Mouse (Mus musculus): Measurements from ENCODE around the gene Myo1d. TPM values are rescaled to one million over a fixed set of nuclear protein-coding genes. Genes with fewer than 3 reads are reported as not detected.

Gene Myo1d
- polyA plus RNA-seq, 1 experiment from 2014 or later, result 2.7 TPM

DNA sequence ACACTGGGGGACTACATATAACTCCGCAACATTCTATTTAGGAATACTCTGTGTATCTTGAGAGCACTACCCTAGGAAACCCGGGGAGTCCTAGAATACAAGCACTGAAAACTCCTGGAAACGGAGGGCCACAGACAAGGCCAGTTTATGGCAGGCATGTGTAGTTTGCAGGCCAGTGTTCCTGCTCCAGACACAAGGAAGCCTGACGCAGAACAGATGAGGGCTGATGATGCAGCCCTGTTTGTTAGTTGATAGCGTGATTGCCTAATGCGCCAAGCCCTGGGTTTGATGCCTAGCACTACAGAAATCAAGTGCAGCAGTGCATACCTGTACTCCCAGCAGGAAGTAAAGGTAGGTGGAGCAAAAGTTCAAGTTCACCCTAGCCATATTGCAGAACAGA, 1.7 kb downstream of the Myo1d start:
- Histone ChIP-seq H3K4me1 (peaks cover 4% of the 10 kb centered on the region; the same call in 1 of the 2 replicates), H3K27me3 (peaks cover 23% of the 10 kb centered on the region), H3K9ac (replicated peaks) (no peak overlapping the region), H3K4me2 (replicated peaks) (no peak overlapping the region), H3K27ac (replicated peaks) (no peak overlapping the region), H3K4me3 (no peak overlapping the region), H3K36me3 (no peaks in the 10 kb centered on the region), H3K9me3 (no peaks in the 10 kb centered on the region)
- WGBS, result 84% methylated on average over 6 of the region's 6 CpGs
- no peak for ATAC-seq (ENCODE audit: low FRiP score, low read depth)

DNA sequence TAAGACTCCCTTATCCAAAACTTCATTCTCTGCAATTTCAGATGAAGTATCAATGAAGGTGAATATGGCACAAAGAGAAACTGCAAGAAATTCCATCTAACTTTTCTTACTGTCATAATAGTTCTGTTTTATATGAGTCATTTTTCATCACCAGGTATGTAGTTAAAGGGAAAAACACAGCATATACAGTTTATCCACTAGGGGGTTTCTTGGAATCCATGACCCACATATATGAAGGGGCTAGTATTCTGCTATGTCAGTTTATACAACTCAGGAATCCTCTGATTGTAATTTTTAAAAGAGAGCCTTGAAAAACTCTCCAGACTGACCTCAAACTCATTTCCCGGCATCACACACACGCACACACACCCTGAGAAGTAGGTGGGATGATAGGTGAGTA, 2.1 kb downstream of the Myo1d start:
- H3K4me3 ChIP-seq, result no peak overlapping the region
- no peak overlapping the region for H3K4me2 ChIP-seq (replicated peaks)
- no peak overlapping the region for H3K27ac ChIP-seq (replicated peaks)
- 91% methylated on average over 2 of the region's 2 CpGs for WGBS
- H3K4me1 ChIP-seq, result peaks cover 4% of the 10 kb centered on the region; the same call in 1 of the 2 replicates
- H3K9ac ChIP-seq (replicated peaks), result no peak overlapping the region
- peaks cover 23% of the 10 kb centered on the region for H3K27me3 ChIP-seq
- ATAC-seq (ENCODE audit: low FRiP score, low read depth), result no peak
- H3K9me3 ChIP-seq, result no peaks in the 10 kb centered on the region
- H3K36me3 ChIP-seq, result no peaks in the 10 kb centered on the region

DNA sequence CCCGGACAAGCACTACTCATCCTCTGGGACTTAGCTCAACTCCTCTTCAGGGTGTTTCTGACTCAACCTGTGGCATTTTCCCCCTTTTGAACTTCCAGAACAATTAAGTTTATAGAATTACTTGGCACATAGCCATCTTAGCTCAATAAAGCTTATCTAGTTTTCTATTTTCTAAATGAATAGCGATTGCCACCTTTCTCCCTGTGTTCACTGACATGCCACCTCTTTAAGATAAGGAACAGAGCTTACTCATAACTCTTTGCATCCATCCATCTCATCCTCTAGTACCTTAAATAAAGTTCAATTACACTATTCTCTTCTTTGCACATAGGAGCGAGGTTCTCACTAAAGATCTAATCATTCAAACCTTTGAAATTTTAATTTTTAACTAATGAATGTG, 4.3 kb downstream of the Myo1d start:
- Histone ChIP-seq H3K27me3 (peaks cover 23% of the 10 kb centered on the region), H3K36me3 (no peaks in the 10 kb centered on the region), H3K4me1 (peaks cover 4% of the 10 kb centered on the region; the same call in 1 of the 2 replicates), H3K9me3 (no peaks in the 10 kb centered on the region), H3K4me3 (no peak overlapping the region), H3K4me2 (replicated peaks) (no peak overlapping the region), H3K9ac (replicated peaks) (no peak overlapping the region), H3K27ac (replicated peaks) (no peak overlapping the region)
- WGBS, result 86% methylated on average over 3 of the region's 3 CpGs
- no peak for ATAC-seq (ENCODE audit: low FRiP score, low read depth)

DNA sequence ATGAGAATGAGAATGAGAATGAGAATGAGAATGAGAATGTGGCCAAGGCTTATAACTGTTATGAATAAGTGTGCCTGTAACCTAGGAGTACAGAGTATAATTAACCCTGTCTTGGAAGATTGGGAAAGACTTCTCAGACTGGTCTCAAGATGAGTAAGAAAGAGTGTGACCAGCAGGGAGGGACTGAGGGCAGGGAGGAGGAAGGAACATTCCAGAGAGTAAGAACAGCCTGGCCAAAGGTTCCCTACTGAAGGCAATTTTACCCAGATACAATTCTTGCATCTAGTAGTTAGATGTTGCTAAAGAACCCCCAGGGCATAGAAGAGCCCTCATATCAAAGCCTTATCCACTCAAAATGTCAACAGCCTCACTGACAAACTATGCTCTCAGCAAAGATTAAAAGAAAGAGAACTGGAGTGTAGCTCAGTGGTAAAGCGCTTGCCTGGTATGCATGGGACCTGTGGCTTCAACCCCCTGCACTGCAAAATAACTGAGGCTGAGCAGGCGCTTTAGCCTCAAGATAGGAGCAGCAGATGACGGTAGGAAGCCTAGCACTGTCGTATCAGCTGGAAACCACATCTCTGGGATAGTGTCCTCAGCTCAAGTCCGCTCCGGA, 7.1 kb downstream of the Myo1d start:
- Histone ChIP-seq H3K27me3 (0 out of 2 replicates have a peak, but pooled peaks cover 8% of the 10 kb centered on the region), H3K4me1 (no peaks in the 10 kb centered on the region), H3K36me3 (no peaks in the 10 kb centered on the region), H3K27ac (replicated peaks) (no peak overlapping the region), H3K4me2 (replicated peaks) (no peak overlapping the region), H3K4me3 (no peak overlapping the region), H3K9ac (replicated peaks) (no peak overlapping the region), H3K9me3 (no peaks in the 10 kb centered on the region)
- 80% methylated on average over 6 of the region's 6 CpGs for WGBS
- no peak for ATAC-seq (ENCODE audit: low FRiP score, low read depth)

DNA sequence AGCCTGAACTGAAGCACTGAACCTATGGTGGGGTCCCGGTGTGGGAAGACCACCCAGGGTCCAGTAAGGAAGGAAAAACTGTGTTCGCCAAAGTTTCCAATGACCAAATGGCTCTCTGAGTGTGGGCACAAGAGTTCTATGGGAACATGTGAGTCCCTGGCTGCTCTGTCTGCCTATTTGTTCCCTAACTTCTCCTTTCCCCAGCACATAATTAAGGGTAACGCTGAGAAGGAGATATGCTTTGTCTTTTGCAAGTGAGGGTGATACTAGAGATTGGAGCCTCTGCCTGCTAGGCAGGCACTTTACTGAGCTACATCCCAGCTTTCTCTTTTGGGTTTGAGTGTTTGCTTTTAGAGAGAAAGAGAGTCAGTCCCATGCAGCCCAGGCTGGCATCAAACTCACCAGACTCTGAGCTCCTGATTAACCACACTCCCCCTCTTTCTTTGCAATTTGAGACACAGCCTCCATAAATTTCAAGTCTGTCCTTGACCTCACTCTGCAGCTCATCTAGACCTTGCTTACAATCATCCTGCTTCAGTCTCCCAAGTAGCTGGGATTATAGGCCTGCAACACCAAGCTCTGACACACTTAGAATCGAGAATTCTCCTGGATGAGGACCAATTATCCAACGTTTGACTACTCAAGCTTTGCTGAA, 8.1 kb downstream of the Myo1d start:
- H3K4me1 ChIP-seq, result no peaks in the 10 kb centered on the region
- H3K9me3 ChIP-seq, result no peaks in the 10 kb centered on the region
- no peak overlapping the region for H3K4me3 ChIP-seq
- no peak overlapping the region for H3K4me2 ChIP-seq (replicated peaks)
- H3K27ac ChIP-seq (replicated peaks), result no peak overlapping the region
- ATAC-seq (ENCODE audit: low FRiP score, low read depth), result no peak
- H3K36me3 ChIP-seq, result no peaks in the 10 kb centered on the region
- WGBS, result 80% methylated on average over 5 of the region's 5 CpGs
- H3K27me3 ChIP-seq, result 0 out of 2 replicates have a peak, but pooled peaks cover 8% of the 10 kb centered on the region
- H3K9ac ChIP-seq (replicated peaks), result no peak overlapping the region

DNA sequence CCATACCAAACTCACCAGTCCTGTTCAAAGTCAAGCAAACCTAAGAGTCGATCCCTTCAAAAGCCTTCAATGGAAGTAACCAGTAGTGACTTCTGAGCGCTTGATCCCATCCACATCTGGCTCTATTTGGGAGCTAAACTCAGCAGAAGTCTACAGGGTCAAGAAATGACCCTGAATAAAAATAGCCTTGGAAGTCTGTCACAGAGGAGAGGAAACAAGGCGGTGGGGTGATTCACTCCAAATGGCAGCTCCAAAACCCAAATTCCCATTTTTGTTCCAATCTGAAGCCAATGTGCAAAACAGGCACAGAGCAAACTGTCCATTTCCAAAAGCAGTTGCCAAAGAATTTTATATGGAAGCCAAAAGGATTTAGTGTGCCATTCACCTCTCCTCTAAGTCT, 8.6 kb downstream of the Myo1d start:
- no peaks in the 10 kb centered on the region for H3K4me1 ChIP-seq
- H3K27me3 ChIP-seq, result 0 out of 2 replicates have a peak, but pooled peaks cover 8% of the 10 kb centered on the region
- no peak overlapping the region for H3K4me2 ChIP-seq (replicated peaks)
- no peak overlapping the region for H3K4me3 ChIP-seq
- no peak overlapping the region for H3K27ac ChIP-seq (replicated peaks)
- no peak overlapping the region for H3K9ac ChIP-seq (replicated peaks)
- no peak for ATAC-seq (ENCODE audit: low FRiP score, low read depth)
- H3K36me3 ChIP-seq, result no peaks in the 10 kb centered on the region
- no peaks in the 10 kb centered on the region for H3K9me3 ChIP-seq
- WGBS, result 75% methylated on average over 3 of the region's 3 CpGs

DNA sequence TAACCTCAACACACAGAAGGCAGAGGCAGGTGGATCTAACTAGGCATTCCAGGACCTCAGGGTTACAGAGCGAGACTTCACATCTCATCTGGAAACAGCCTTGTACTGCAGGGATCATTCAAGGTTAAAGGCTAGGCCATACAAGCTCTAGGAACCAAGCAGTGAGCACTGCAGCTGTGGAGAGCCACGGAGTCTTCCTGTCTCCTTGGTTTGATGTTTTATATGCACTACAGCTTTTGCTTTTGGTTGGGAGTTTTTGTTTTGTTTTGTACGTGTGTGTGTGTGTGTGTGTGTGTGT, 12.6 kb downstream of the Myo1d start:
- H3K36me3 ChIP-seq, result no peaks in the 10 kb centered on the region
- H3K9me3 ChIP-seq, result no peaks in the 10 kb centered on the region
- H3K9ac ChIP-seq (replicated peaks), result no peak overlapping the region
- WGBS, result 69% methylated on average over 3 of the region's 3 CpGs
- H3K27me3 ChIP-seq, result 0 out of 2 replicates have a peak, but pooled peaks cover 3% of the 10 kb centered on the region
- no peak for ATAC-seq (ENCODE audit: low FRiP score, low read depth)
- H3K4me2 ChIP-seq (replicated peaks), result no peak overlapping the region
- no peak overlapping the region for H3K4me3 ChIP-seq
- no peaks in the 10 kb centered on the region for H3K4me1 ChIP-seq
- no peak overlapping the region for H3K27ac ChIP-seq (replicated peaks)

DNA sequence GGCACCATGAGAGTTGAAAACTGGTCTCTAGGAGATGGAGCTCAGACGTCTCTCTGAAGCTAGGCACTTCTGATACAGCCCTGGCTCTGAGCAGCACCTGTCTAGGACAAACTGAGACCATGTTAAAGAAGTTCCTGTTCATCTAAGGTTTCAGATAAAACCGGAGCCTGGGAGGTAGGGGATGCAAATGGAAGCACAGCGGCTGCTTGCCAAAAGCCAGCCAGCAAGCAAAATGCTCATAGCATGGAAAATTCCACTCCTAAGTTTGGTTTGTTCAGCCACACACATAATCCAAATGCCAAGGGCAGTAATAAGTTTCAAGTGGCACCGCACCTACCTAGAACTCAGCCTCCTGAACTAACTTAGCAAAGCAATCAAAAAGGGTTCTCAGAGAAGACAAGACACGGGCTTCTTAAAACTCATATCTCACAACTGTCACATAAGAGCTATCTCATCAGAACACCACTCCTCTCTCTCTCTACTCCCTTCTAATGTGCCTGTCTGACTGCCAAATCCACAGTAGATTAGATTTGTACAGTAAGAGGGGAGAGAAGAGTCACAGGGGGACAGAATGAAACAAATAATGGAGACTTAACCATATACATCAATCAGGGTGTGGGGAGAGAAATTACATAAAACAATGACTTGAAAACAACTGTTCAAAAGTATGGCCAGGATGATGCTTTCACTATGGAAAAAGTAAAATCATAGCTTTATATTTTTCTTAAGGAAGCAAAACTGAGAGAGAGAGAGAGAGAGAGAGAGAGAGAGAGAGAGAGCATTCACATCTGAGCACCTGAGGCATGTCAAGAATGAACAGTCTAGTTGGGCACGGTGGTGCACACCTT, 13.1 kb downstream of the Myo1d start:
- WGBS, result 85% methylated on average over 6 of the region's 6 CpGs

DNA sequence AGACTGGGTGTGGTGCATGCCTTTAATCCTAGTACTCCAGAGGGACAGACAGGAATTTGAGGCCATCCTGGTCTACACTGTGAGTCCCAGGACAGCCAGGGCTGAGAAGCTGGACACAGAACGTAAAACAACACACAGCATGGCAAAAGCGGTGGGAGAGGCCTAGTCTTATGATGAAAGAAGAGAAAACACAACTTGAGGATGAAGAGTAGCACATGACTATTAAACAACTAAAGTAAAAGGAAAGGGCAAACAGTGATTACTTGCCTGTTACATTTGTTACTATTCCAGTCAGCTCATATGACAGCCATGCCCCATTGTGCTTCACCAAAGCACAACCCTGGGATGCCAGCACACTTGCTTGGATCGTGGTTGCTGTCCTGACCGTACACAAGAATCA, 13.8 kb downstream of the Myo1d start:
- Histone ChIP-seq H3K9me3 (no peaks in the 10 kb centered on the region), H3K36me3 (no peaks in the 10 kb centered on the region), H3K9ac (replicated peaks) (no peak overlapping the region), H3K27ac (replicated peaks) (no peak overlapping the region), H3K4me3 (no peak overlapping the region), H3K27me3 (0 out of 2 replicates have a peak, but pooled peaks cover 3% of the 10 kb centered on the region), H3K4me1 (no peaks in the 10 kb centered on the region), H3K4me2 (replicated peaks) (no peak overlapping the region)
- 81% methylated on average over 4 of the region's 4 CpGs for WGBS
- ATAC-seq (ENCODE audit: low FRiP score, low read depth), result no peak

More for the DNA sequence above, 13.1 kb downstream of the Myo1d start:
- ATAC-seq (ENCODE audit: low FRiP score, low read depth), result no peak
- Histone ChIP-seq H3K4me3 (no peak overlapping the region), H3K4me2 (replicated peaks) (no peak overlapping the region), H3K4me1 (no peaks in the 10 kb centered on the region), H3K36me3 (no peaks in the 10 kb centered on the region), H3K9ac (replicated peaks) (no peak overlapping the region), H3K27me3 (0 out of 2 replicates have a peak, but pooled peaks cover 3% of the 10 kb centered on the region), H3K27ac (replicated peaks) (no peak overlapping the region), H3K9me3 (no peaks in the 10 kb centered on the region)

DNA sequence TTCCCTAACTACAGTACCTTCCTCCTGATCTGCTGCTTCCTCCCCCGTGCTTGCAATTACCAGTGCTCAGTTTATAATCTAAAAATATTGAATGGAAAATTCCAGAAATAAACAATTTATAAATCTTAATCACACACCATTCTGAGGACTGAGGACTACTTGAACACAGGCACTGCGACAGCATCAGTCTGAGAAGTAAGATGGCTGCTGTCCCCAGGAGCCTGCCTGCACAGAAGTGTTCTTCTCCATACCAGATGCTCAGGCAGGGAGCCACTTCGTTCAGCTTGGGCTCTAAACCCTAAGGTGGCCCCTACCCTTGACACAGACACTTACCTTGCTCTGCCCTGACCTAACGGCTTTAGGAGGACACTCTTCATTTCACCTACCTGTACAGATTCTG, 17.8 kb downstream of the Myo1d start:
- Histone ChIP-seq H3K9ac (replicated peaks) (no peak overlapping the region), H3K36me3 (no peaks in the 10 kb centered on the region), H3K4me3 (no peak overlapping the region), H3K9me3 (no peaks in the 10 kb centered on the region), H3K4me2 (replicated peaks) (no peak overlapping the region), H3K27me3 (0 out of 2 replicates have a peak, but pooled peaks cover 3% of the 10 kb centered on the region), H3K27ac (replicated peaks) (no peak overlapping the region), H3K4me1 (no peaks in the 10 kb centered on the region)
- no peak for ATAC-seq (ENCODE audit: low FRiP score, low read depth)
- WGBS, result 78% methylated on average over 4 of the region's 4 CpGs

DNA sequence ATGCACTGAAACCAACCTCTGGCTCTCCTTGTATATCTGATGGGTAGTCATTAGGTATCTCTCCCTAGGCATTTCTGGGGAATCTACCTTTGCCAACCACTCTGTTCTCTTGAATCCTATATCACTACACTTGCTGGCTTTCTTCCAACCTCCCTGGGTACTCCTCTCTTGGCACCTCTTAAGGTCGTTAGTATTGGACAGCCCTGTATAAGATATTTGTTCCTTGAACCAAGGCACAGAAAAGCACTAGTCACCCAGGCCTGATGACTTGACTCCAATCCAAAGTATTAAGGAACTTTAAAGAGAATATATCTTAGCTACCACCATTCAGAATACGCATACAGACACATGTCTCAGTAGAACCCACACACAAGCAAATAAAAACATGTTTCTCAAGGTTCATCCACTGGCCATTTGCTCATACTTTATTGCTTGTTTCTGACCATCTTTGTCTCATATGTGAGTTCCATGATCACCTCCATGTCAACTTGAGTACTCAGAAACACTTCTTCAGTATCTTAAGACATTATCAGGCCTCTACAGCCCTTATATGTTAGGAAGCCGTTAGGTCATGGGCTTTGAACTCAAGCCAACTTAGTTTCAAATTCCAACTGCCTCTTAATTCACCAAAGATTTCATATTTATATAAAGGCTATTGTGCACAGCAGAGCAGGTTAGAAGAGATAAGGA, 18.4 kb downstream of the Myo1d start:
- H3K9me3 ChIP-seq, result no peaks in the 10 kb centered on the region
- ATAC-seq (ENCODE audit: low FRiP score, low read depth), result no peak
- no peaks in the 10 kb centered on the region for H3K36me3 ChIP-seq
- no peak overlapping the region for H3K27ac ChIP-seq (replicated peaks)
- no peaks in the 10 kb centered on the region for H3K4me1 ChIP-seq
- H3K9ac ChIP-seq (replicated peaks), result no peak overlapping the region
- no peak overlapping the region for H3K4me3 ChIP-seq
- 90% methylated on average over 3 of the region's 3 CpGs for WGBS
- H3K4me2 ChIP-seq (replicated peaks), result no peak overlapping the region
- H3K27me3 ChIP-seq, result 0 out of 2 replicates have a peak, but pooled peaks cover 3% of the 10 kb centered on the region

DNA sequence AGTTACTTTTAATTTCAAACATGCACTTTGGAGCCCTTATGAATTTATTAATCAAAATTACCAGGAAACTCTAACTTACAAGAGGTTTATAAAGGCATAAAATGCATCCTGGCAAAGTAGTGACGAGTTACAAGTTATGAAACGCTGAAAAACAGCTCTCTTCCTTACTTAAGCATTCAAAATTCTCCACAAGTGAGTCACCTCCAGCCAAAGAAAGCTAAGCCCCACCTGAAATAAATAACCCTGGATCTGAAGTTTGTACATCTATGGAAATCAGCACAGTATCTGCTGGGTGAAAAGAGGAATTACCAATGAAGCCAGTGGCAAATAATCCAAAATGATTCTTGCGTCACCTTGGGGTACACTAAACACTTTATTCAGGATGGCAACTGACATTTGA, 20.8 kb downstream of the Myo1d start:
- Histone ChIP-seq H3K4me1 (no peaks in the 10 kb centered on the region), H3K9ac (replicated peaks) (no peak overlapping the region), H3K36me3 (no peaks in the 10 kb centered on the region), H3K4me3 (no peak overlapping the region), H3K27ac (replicated peaks) (no peak overlapping the region), H3K9me3 (no peaks in the 10 kb centered on the region), H3K27me3 (no peaks in the 10 kb centered on the region), H3K4me2 (replicated peaks) (no peak overlapping the region)
- no peak for ATAC-seq (ENCODE audit: low FRiP score, low read depth)
- WGBS, result 92% methylated on average over 3 of the region's 3 CpGs
